Mouse (Mus musculus) heart, postnatal 0 days (tissue): ENCODE measurements around the gene Myom3. TPM values are rescaled to one million over a fixed set of nuclear protein-coding genes. Genes with fewer than 3 reads are reported as not detected.

Source experiments
- ATAC-seq: fragments of 200-750 bp; cut with Nextera tagmentation; 2 replicates; pipeline ENCODE4 v1.8.0; 2017; ENCODE audit warnings: low read depth, moderate number of reproducible peaks, moderate library complexity; ENCODE audit not compliant: insufficient read depth
- DNase-seq: peaks from one replicate; pipeline ENCODE4 v3.0.0-alpha.2; 2016; ENCODE audit warnings: low spot score
- H3K27ac ChIP-seq: fragments of 300-500 bp; sonication (generic); 2 replicates; pipeline ENCODE4 v1.5.1; 2014; ENCODE audit warnings: low read depth, mild to moderate bottlenecking
- H3K27me3 ChIP-seq: fragments of 300-500 bp; sonication (generic); 2 replicates; pipeline ENCODE4 v1.6.1; 2014; ENCODE audit warnings: low read length, mixed read lengths; ENCODE audit not compliant: control insufficient read depth, insufficient read depth
- H3K36me3 ChIP-seq: fragments of 300-500 bp; sonication (generic); replicated peaks from 2 replicates; pipeline ENCODE4 v1.6.1; 2014; ENCODE audit warnings: low read length, mixed read lengths; ENCODE audit not compliant: control insufficient read depth, insufficient read depth
- H3K4me1 ChIP-seq: fragments of 300-500 bp; sonication (generic); 2 replicates; pipeline ENCODE4 v1.6.1; 2014; ENCODE audit warnings: antibody characterized with exemption; ENCODE audit not compliant: control insufficient read depth, insufficient read depth
- H3K4me2 ChIP-seq: fragments of 300-500 bp; sonication (generic); 2 replicates; pipeline ENCODE4 v1.6.1; 2014; ENCODE audit warnings: low read depth, mild to moderate bottlenecking, low read length, moderate library complexity
- H3K4me3 ChIP-seq: fragments of 300-500 bp; sonication (generic); 2 replicates; pipeline ENCODE4 v1.5.1; 2014; ENCODE audit warnings: low read depth, low read length
- H3K9ac ChIP-seq: fragments of 300-500 bp; sonication (generic); replicated peaks from 2 replicates; pipeline ENCODE4 v1.6.1; 2014; ENCODE audit warnings: low read depth, low read length, mixed read lengths
- H3K9me3 ChIP-seq: fragments of 300-500 bp; sonication (generic); replicated peaks from 2 replicates; pipeline ENCODE4 v1.6.1; 2016; ENCODE audit warnings: low read length; ENCODE audit not compliant: control insufficient read depth
- CTCF ChIP-seq: IDR thresholded peaks from 2 replicates; pipeline ENCODE4 v1.5.1; 2016; ENCODE audit warnings: antibody characterized with exemption, control low read depth, low read depth
- EP300 ChIP-seq: IDR thresholded peaks from 2 replicates; pipeline ENCODE4 v1.6.1; 2016; ENCODE audit warnings: antibody characterized with exemption, low read depth
- WGBS: fragments of 180-500 bp; shearing (Covaris S2); extraction: QIAGEN DNeasy Blood & Tissue Kit; methylation state at CpG from one replicate; pipeline ENCODE4 v1.1.7; 2014; 5-methylcytosine and 5-hydroxymethylcytosine counted together
- polyA plus RNA-seq: library from polyadenylated mRNA; unstranded; fragments of >200 nt; fragmentation: Nextera tagmentation; extraction: Ambion mirVana; gene quantifications from 2 replicates; pipeline ENCODE4 v1.2.1, GENCODE M21; 2015
- total RNA-seq: library from RNA; depleted of rRNA; stranded (reverse); fragments of >200 nt; gene quantifications from 2 replicates; pipeline ENCODE4 v1.2.3, GENCODE M21; 2014; ENCODE audit warnings: low replicate concordance

Gene Myom3
- total and polyA plus RNA-seq, 2 experiments from 2014 or later = 0.27 to 0.82 TPM

- no peak overlapping the region for H3K27ac ChIP-seq
- H3K4me3 ChIP-seq = no peak overlapping the region
Measured at GRCm38 (mm10) chr4:135768572-135769526, 9.3 kb downstream of the Myom3 start.

DNA sequence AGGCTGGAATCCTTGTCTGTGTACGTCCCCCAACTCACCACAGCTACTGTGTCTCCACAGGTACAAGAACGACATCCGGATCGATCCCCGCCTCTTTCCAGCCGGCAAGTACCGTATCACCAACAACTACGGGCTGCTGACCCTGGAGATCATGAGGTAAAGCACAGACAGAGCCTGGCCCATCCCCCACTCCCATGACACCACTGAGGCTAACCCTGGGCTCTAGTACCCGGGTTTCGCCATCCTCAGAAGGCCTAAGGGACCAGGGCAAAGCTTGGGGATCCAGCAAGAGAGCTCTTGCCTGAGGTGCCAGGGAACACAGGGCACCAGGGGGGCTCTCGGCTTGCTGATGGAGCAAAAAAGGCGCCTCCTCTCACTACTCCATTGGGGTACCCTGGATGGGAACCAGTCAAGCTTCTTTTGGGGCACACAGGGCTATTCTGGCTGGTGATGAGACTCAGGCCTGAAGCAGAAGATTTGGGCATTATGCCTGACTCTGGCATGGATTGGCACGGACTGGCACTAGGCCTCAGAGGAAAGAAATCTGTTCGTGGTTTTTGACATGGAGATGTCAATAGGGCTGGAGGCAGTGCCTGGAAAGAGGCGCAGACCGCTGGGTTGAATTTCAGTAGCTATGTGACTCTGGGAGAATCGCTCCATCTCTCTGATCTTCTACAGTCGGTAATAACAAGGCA is 11.2 kb downstream of the Myom3 start:
- no peak overlapping the region for H3K9ac ChIP-seq
- ATAC-seq = no peak
- no peak overlapping the region for H3K27ac ChIP-seq
- H3K4me3 ChIP-seq = no peak overlapping the region
- TF ChIP-seq EP300 (no peak), CTCF (no peak)
- H3K4me1 ChIP-seq = no peaks in the 10 kb centered on the region
- no peaks in the 10 kb centered on the region for H3K36me3 ChIP-seq
- no peak for DNase-seq
- H3K4me2 ChIP-seq = no peak overlapping the region
- no peaks in the 10 kb centered on the region for H3K9me3 ChIP-seq
- no peaks in the 10 kb centered on the region for H3K27me3 ChIP-seq
- 90% methylated on average over 18 of the region's 18 CpGs for WGBS

More at GRCm38 (mm10) chr4:135768572-135769526, 9.3 kb downstream of the Myom3 start:
- Histone ChIP-seq H3K4me2 (no peak overlapping the region), H3K4me1 (no peaks in the 10 kb centered on the region), H3K27me3 (no peaks in the 10 kb centered on the region), H3K9ac (no peak overlapping the region), H3K9me3 (no peaks in the 10 kb centered on the region), H3K36me3 (no peaks in the 10 kb centered on the region)
- no peak for ATAC-seq
- no peak for TF ChIP-seq EP300
- TF ChIP-seq CTCF = peak; percentile 66
- WGBS = 56% methylated on average over 14 of the region's 14 CpGs
- DNase-seq = peak; percentile 58

- no peaks in the 10 kb centered on the region for H3K9me3 ChIP-seq
- no peaks in the 10 kb centered on the region for H3K4me1 ChIP-seq
- WGBS = 84% methylated on average over 6 of the region's 6 CpGs
- no peak for ATAC-seq
- H3K27me3 ChIP-seq = no peaks in the 10 kb centered on the region
- no peak overlapping the region for H3K9ac ChIP-seq
- H3K4me2 ChIP-seq = no peak overlapping the region
- no peaks in the 10 kb centered on the region for H3K36me3 ChIP-seq
- TF ChIP-seq CTCF (no peak), EP300 (no peak)
- DNase-seq = no peak
- peak overlapping the region; percentile 86 for H3K27ac ChIP-seq
- H3K4me3 ChIP-seq = no peak overlapping the region
Measured at GRCm38 (mm10) chr4:135771592-135771991, 12.1 kb downstream of the Myom3 start.

- H3K36me3 ChIP-seq = no peaks in the 10 kb centered on the region
- 30% methylated on average over 4 of the region's 4 CpGs for WGBS
- peak; percentile 95 for ATAC-seq
- H3K4me1 ChIP-seq = no peaks in the 10 kb centered on the region
- peak overlapping the region; percentile 86 for H3K27ac ChIP-seq
- H3K4me2 ChIP-seq = no peak overlapping the region
- TF ChIP-seq EP300 (no peak), CTCF (no peak)
- H3K9me3 ChIP-seq = no peaks in the 10 kb centered on the region
- no peaks in the 10 kb centered on the region for H3K27me3 ChIP-seq
- H3K4me3 ChIP-seq = no peak overlapping the region
- DNase-seq = peak; percentile 90
- no peak overlapping the region for H3K9ac ChIP-seq
Measured at GRCm38 (mm10) chr4:135772671-135773070, 13.2 kb downstream of the Myom3 start.

DNA sequence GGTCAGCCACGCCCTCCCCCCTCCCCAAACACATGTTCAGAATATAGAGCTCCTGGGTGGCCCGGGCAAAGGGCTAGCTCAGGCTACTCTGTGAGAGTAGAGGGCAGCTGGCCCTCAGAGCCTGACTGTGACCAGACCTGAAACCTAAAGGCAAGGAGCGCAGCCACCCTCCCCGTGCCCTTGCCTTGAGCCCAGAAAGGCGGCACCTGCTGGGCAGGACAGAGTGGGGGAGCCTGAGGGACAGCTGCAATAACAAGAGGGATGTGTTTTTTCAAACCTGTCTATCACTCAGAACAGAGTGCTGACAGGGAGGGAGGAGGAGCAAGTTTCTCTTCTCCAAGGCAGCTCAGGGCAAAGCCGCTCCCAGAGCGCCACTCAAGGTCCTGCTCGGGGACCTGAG is 15.0 kb downstream of the Myom3 start:
- H3K4me3 ChIP-seq = no peak overlapping the region
- H3K27ac ChIP-seq = no peak overlapping the region
- no peaks in the 10 kb centered on the region for H3K27me3 ChIP-seq
- no peaks in the 10 kb centered on the region for H3K36me3 ChIP-seq
- no peak for ATAC-seq
- H3K4me2 ChIP-seq = no peak overlapping the region
- TF ChIP-seq EP300 (no peak), CTCF (no peak)
- peak; percentile 14 for DNase-seq
- 54% methylated on average over 8 of the region's 8 CpGs for WGBS
- H3K9ac ChIP-seq = no peak overlapping the region
- no peaks in the 10 kb centered on the region for H3K9me3 ChIP-seq
- 0 out of 2 replicates have a peak, but pooled peaks cover 1% of the 10 kb centered on the region for H3K4me1 ChIP-seq
